Mouse (Mus musculus) MEL (cell line): ENCODE results near the gene Pex14. TPM values are rescaled to one million over a fixed set of nuclear protein-coding genes. Genes with fewer than 3 reads are reported as not detected.

ENCODE experiments used
- DNase-seq: peaks from one replicate; pipeline ENCODE4 v3.0.0; 2011; ENCODE audit warnings: low read depth, low spot score
- H3K27ac ChIP-seq: 2 replicates; pipeline ENCODE4 v1.5.1; 2012; ENCODE audit warnings: low read depth, mild to moderate bottlenecking, control low read depth, low read length, moderate library complexity; ENCODE audit not compliant: control insufficient read depth
- H3K27me3 ChIP-seq, 2 experiments: fragments of 150-350 bp in 1 of 2; sonication (generic) in 1 of 2; 2 replicates each; pipeline ENCODE4 v1.6.1; 2012; ENCODE audit warnings: low read length in 2 of 2, mild to moderate bottlenecking in 2 of 2, improper control_type of control experiment in 1 of 2, moderate library complexity in 1 of 2; ENCODE audit not compliant: insufficient read depth in 2 of 2, control insufficient read depth in 1 of 2
- H3K36me3 ChIP-seq, 2 experiments: 2 replicates each; pipeline ENCODE4 v1.6.1; 2012 to 2014; ENCODE audit warnings: low read length in 2 of 2, improper control_type of control experiment in 1 of 2, inconsistent platforms in 1 of 2, mild to moderate bottlenecking in 1 of 2; ENCODE audit not compliant: insufficient read depth in 2 of 2, control insufficient read depth in 1 of 2
- H3K4me1 ChIP-seq, 2 experiments: fragments of 150-350 bp in 1 of 2; sonication (generic) in 1 of 2; 2 replicates each; pipeline ENCODE4 v1.6.1; 2012; ENCODE audit warnings: low read length in 2 of 2, improper control_type of control experiment in 1 of 2, mild to moderate bottlenecking in 1 of 2; ENCODE audit not compliant: insufficient read depth in 2 of 2, control insufficient read depth in 1 of 2
- H3K4me3 ChIP-seq, 2 experiments: fragments of 150-350 bp in 1 of 2; sonication (generic) in 1 of 2; 2 replicates each; pipeline ENCODE4 v1.5.1; 2012; ENCODE audit warnings: low read depth in 2 of 2, low read length in 2 of 2, mild to moderate bottlenecking in 2 of 2, moderate library complexity in 2 of 2, control low read depth in 1 of 2, improper control_type of control experiment in 1 of 2; ENCODE audit not compliant: control insufficient read depth in 1 of 2, insufficient read depth in 1 of 2
- H3K79me2 ChIP-seq: 2 replicates; pipeline ENCODE4 v1.6.1; 2012; ENCODE audit warnings: mild to moderate bottlenecking, low read length, moderate library complexity; ENCODE audit not compliant: control insufficient read depth, poor library complexity, insufficient read depth
- H3K9ac ChIP-seq: 2 replicates; pipeline ENCODE4 v1.6.1; 2012; ENCODE audit warnings: low read depth, mild to moderate bottlenecking, control low read depth, low read length, moderate library complexity; ENCODE audit not compliant: control insufficient read depth, poor library complexity, severe bottlenecking
- H3K9me3 ChIP-seq: fragments of 150-350 bp; sonication (generic); replicated peaks from 2 replicates; pipeline ENCODE4 v1.6.1; 2012; ENCODE audit warnings: mild to moderate bottlenecking, low read length, improper control_type of control experiment, moderate library complexity; ENCODE audit not compliant: insufficient read depth
- CHD2 ChIP-seq: IDR thresholded peaks from 2 replicates; pipeline ENCODE4 v1.6.1; 2011; ENCODE audit warnings: low read length, improper control_type of control experiment
- CTCF ChIP-seq, 3 experiments: IDR thresholded peaks in 2 of 3; conservative IDR thresholded peaks in 1 of 3; 2 replicates each; pipeline ENCODE4 v1.5.1; 2011 to 2012; ENCODE audit warnings: low read length in 3 of 3, low read depth in 2 of 3, mild to moderate bottlenecking in 2 of 3, improper control_type of control experiment in 1 of 3, inconsistent platforms in 1 of 3, mixed read lengths in 1 of 3, moderate library complexity in 1 of 3; ENCODE audit not compliant: control insufficient read depth in 1 of 3, insufficient read depth in 1 of 3, poor library complexity in 1 of 3, severe bottlenecking in 1 of 3
- E2F4 ChIP-seq: IDR thresholded peaks from 2 replicates; pipeline ENCODE4 v1.6.1; 2011; ENCODE audit warnings: low read depth, low read length, improper control_type of control experiment, borderline replicate concordance
- ELF1 ChIP-seq: IDR thresholded peaks from 2 replicates; pipeline ENCODE4 v1.6.1; 2014; ENCODE audit warnings: low read depth, mild to moderate bottlenecking, inconsistent platforms, low read length, improper control_type of control experiment, moderate library complexity
- EP300 ChIP-seq, 2 experiments: IDR thresholded peaks; 2 replicates each; pipeline ENCODE4 v1.6.1; 2011; ENCODE audit warnings: improper control_type of control experiment in 2 of 2, low read length in 2 of 2, low read depth in 1 of 2, mild to moderate bottlenecking in 1 of 2
- ETS1 ChIP-seq: IDR thresholded peaks from 2 replicates; pipeline ENCODE4 v1.6.1; 2012; ENCODE audit warnings: low read depth, mild to moderate bottlenecking, inconsistent platforms, low read length, improper control_type of control experiment, moderate library complexity
- GABPA ChIP-seq: IDR thresholded peaks from 2 replicates; pipeline ENCODE4 v1.6.1; 2012; ENCODE audit warnings: low read depth, mild to moderate bottlenecking, inconsistent platforms, low read length, improper control_type of control experiment, moderate library complexity
- HCFC1 ChIP-seq: IDR thresholded peaks from 2 replicates; pipeline ENCODE4 v1.6.1; 2012; ENCODE audit warnings: low read depth, mild to moderate bottlenecking, inconsistent platforms, low read length, improper control_type of control experiment, moderate library complexity
- JUND ChIP-seq: IDR thresholded peaks from 2 replicates; pipeline ENCODE4 v1.6.1; 2011; ENCODE audit warnings: low read depth, mild to moderate bottlenecking, improper control_type of control experiment, low read length
- KAT2A ChIP-seq: conservative IDR thresholded peaks from 2 replicates; pipeline ENCODE4 v1.6.1; 2012; ENCODE audit warnings: low read depth, low read length, improper control_type of control experiment, inconsistent platforms
- MAFK ChIP-seq: IDR thresholded peaks from 2 replicates; pipeline ENCODE4 v1.6.1; 2011; ENCODE audit warnings: low read depth, mild to moderate bottlenecking, low read length, improper control_type of control experiment, borderline replicate concordance
- MAX ChIP-seq: IDR thresholded peaks from 2 replicates; pipeline ENCODE4 v1.6.1; 2011; ENCODE audit warnings: low read length, improper control_type of control experiment
- MAZ ChIP-seq: IDR thresholded peaks from 2 replicates; pipeline ENCODE4 v1.6.1; 2012; ENCODE audit warnings: low read depth, mild to moderate bottlenecking, inconsistent platforms, low read length, improper control_type of control experiment
- MEF2A ChIP-seq: IDR thresholded peaks from 2 replicates; pipeline ENCODE4 v1.6.1; 2014; ENCODE audit warnings: low read depth, mild to moderate bottlenecking, inconsistent platforms, low read length, improper control_type of control experiment; ENCODE audit not compliant: poor library complexity, insufficient replicate concordance, severe bottlenecking; ENCODE audit errors: extremely low read depth
- MXI1 ChIP-seq: IDR thresholded peaks from 2 replicates; pipeline ENCODE4 v1.6.1; 2011; ENCODE audit warnings: mild to moderate bottlenecking, low read depth, low read length, improper control_type of control experiment
- MYB ChIP-seq: IDR thresholded peaks from 2 replicates; pipeline ENCODE4 v1.6.1; 2011; ENCODE audit warnings: mild to moderate bottlenecking, low read depth, low read length, improper control_type of control experiment
- MYC ChIP-seq: IDR thresholded peaks from 2 replicates; pipeline ENCODE4 v1.6.1; 2011; ENCODE audit warnings: low read depth, mild to moderate bottlenecking, low read length, improper control_type of control experiment, moderate library complexity
- NELFE ChIP-seq: IDR thresholded peaks from 2 replicates; pipeline ENCODE4 v1.6.1; 2011; ENCODE audit warnings: low read depth, low read length, improper control_type of control experiment
- POLR2A ChIP-seq, 2 experiments: IDR thresholded peaks; 2 replicates each; pipeline ENCODE4 v1.6.1; 2011 to 2012; ENCODE audit warnings: low read length in 2 of 2, mild to moderate bottlenecking in 2 of 2, control low read depth in 1 of 2, improper control_type of control experiment in 1 of 2, low read depth in 1 of 2, moderate library complexity in 1 of 2; ENCODE audit not compliant: control insufficient read depth in 1 of 2, insufficient read depth in 1 of 2, poor library complexity in 1 of 2
- POLR2AphosphoS5 ChIP-seq: IDR thresholded peaks from 2 replicates; pipeline ENCODE4 v1.6.1; 2012; ENCODE audit warnings: low read depth, borderline replicate concordance, mild to moderate bottlenecking, inconsistent platforms, low read length, moderate library complexity, mixed read lengths
- RCOR1 ChIP-seq: IDR thresholded peaks from 2 replicates; pipeline ENCODE4 v1.6.1; 2012; ENCODE audit warnings: low read depth, mild to moderate bottlenecking, inconsistent platforms, low read length, improper control_type of control experiment
- SIN3A ChIP-seq: IDR thresholded peaks from 2 replicates; pipeline ENCODE4 v1.6.1; 2012; ENCODE audit warnings: low read length, improper control_type of control experiment, inconsistent platforms
- SMC3 ChIP-seq: IDR thresholded peaks from 2 replicates; pipeline ENCODE4 v1.6.1; 2011; ENCODE audit warnings: low read depth, low read length, improper control_type of control experiment
- TAL1 ChIP-seq: IDR thresholded peaks from 2 replicates; pipeline ENCODE4 v1.6.1; 2012; ENCODE audit warnings: mild to moderate bottlenecking, inconsistent platforms, low read length, moderate library complexity, mixed read lengths
- TBP ChIP-seq: IDR thresholded peaks from 2 replicates; pipeline ENCODE4 v1.8.0; 2011; ENCODE audit warnings: low read depth, low read length, improper control_type of control experiment
- USF1 ChIP-seq: IDR thresholded peaks from 2 replicates; pipeline ENCODE4 v1.6.1; 2014; ENCODE audit warnings: low read depth, mild to moderate bottlenecking, inconsistent platforms, low read length, improper control_type of control experiment, moderate library complexity
- ZC3H11A ChIP-seq: IDR thresholded peaks from 2 replicates; pipeline ENCODE4 v1.6.1; 2012; ENCODE audit warnings: low read depth, mild to moderate bottlenecking, inconsistent platforms, low read length, improper control_type of control experiment
- ZKSCAN1 ChIP-seq: IDR thresholded peaks from 2 replicates; pipeline ENCODE4 v1.6.1; 2012; ENCODE audit warnings: low read depth, mild to moderate bottlenecking, inconsistent platforms, low read length, improper control_type of control experiment, moderate library complexity
- ZMIZ1 ChIP-seq: IDR thresholded peaks from 2 replicates; pipeline ENCODE4 v1.6.1; 2012; ENCODE audit warnings: low read depth, mild to moderate bottlenecking, inconsistent platforms, low read length, improper control_type of control experiment, moderate library complexity
- polyA plus RNA-seq, 2 experiments: library from polyadenylated mRNA; stranded (reverse) in 1 of 2; unstranded in 1 of 2; fragments of >175 nt in 1 of 2; fragments of >200 nt in 1 of 2; gene quantifications; 2 replicates each; pipeline versions ENCODE4 v1.2.1 to v1.2.4; 2012; ENCODE audit warnings: low replicate concordance in 2 of 2, low read depth in 1 of 2; ENCODE audit not compliant: insufficient read length in 2 of 2, insufficient read depth in 1 of 2, missing spikeins in 1 of 2
- total RNA-seq: library from RNA; depleted of rRNA; stranded (reverse); fragments of 300-350 nt; gene quantifications from 2 replicates; pipeline ENCODE4 v1.2.3, GENCODE M21; 2012

Pex14 gene
- total and polyA plus RNA-seq, 3 experiments = 38.3 to 49.2 TPM; not detected in 1

GRCm38 (mm10) chr4:148979837-148980236 is 119.8 kb downstream of the Pex14 start:
- H3K36me3 ChIP-seq = no peaks in the 10 kb centered on the region
- TF ChIP-seq KAT2A = no peak
- no peak for TF ChIP-seq ZC3H11A
- no peak for TF ChIP-seq CTCF (IDR thresholded peaks at IDR 0.05 in 2 of 3, conservative IDR thresholded peaks at IDR 0.05 in 1 of 3; ENCODE audit: control insufficient read depth in 1 of 3, insufficient read depth in 1 of 3, low read depth in 2 of 3, low read length in 3 of 3, poor library complexity in 1 of 3, severe bottlenecking in 1 of 3)
- TF ChIP-seq SMC3 = no peak
- no peak for TF ChIP-seq NELFE
- TF ChIP-seq ZKSCAN1 = no peak
- no peak for TF ChIP-seq MAFK
- TF ChIP-seq ELF1 = no peak
- TF ChIP-seq USF1 = no peak
- no peak for TF ChIP-seq MXI1
- TF ChIP-seq MYC = no peak
- no peak for TF ChIP-seq ETS1
- TF ChIP-seq TAL1 = no peak
- TF ChIP-seq TBP = no peak
- TF ChIP-seq SIN3A = no peak
- TF ChIP-seq HCFC1 = no peak
- DNase-seq = no peak

GRCm38 (mm10) chr4:148978926-148979325 is 120.8 kb downstream of the Pex14 start:
- TF ChIP-seq POLR2AphosphoS5 = no peak
- TF ChIP-seq POLR2A (IDR thresholded peaks at IDR 0.05; ENCODE audit: control insufficient read depth in 1 of 2, insufficient read depth in 1 of 2, low read depth in 1 of 2, low read length in 2 of 2, poor library complexity in 1 of 2) = no peak
- no peak for TF ChIP-seq MAZ
- TF ChIP-seq MYB = no peak
- no peak for TF ChIP-seq ZMIZ1
- TF ChIP-seq MAX = no peak
- TF ChIP-seq JUND = no peak
- no peak for TF ChIP-seq E2F4
- TF ChIP-seq CHD2 = no peak
- TF ChIP-seq EP300 (IDR thresholded peaks at IDR 0.05; ENCODE audit: low read depth in 1 of 2, low read length in 2 of 2) = no peak
- TF ChIP-seq ZC3H11A = no peak
- TF ChIP-seq RCOR1 = no peak
- TF ChIP-seq GABPA = no peak
- no peak for TF ChIP-seq TBP
- TF ChIP-seq USF1 = no peak
- no peak for TF ChIP-seq MEF2A
- no peak for TF ChIP-seq NELFE
- TF ChIP-seq KAT2A = no peak
- Histone ChIP-seq H3K4me1 (no peaks in the 10 kb centered on the region), H3K36me3 (no peaks in the 10 kb centered on the region), H3K9me3 (no peaks in the 10 kb centered on the region), H3K9ac (no peak overlapping the region), H3K4me3 (no peak overlapping the region), H3K79me2 (no peaks in the 10 kb centered on the region), H3K27me3 (no peaks in the 10 kb centered on the region), H3K27ac (no peak overlapping the region)
- no peak for DNase-seq

More at GRCm38 (mm10) chr4:148979837-148980236, 119.8 kb downstream of the Pex14 start:
- Histone ChIP-seq H3K9me3 (no peaks in the 10 kb centered on the region), H3K9ac (no peak overlapping the region), H3K27ac (no peak overlapping the region), H3K4me1 (no peaks in the 10 kb centered on the region), H3K79me2 (no peaks in the 10 kb centered on the region), H3K4me3 (no peak overlapping the region), H3K27me3 (no peaks in the 10 kb centered on the region)
